Mouse (Mus musculus) forebrain, embryonic 14.5 days (tissue): ENCODE results near the gene Galm. TPM values are rescaled to one million over a fixed set of nuclear protein-coding genes. Genes with fewer than 3 reads are reported as not detected.
"Not testable (repeated sequence)": the region's sequence is repeated elsewhere in the genome, so short reads cannot be mapped to it uniquely, and the experiment has no call there.

Source experiments
- ATAC-seq: fragments of 200-750 bp; cut with Nextera tagmentation; 2 replicates; pipeline ENCODE4 v1.8.0; 2017; ENCODE audit warnings: mild to moderate bottlenecking, moderate library complexity
- DNase-seq: peaks from one replicate; pipeline ENCODE4 v3.0.0-alpha.2; 2015; ENCODE audit warnings: low spot score
- H3K27ac ChIP-seq: fragments of 300-500 bp; sonication (generic); 2 replicates; pipeline ENCODE4 v1.5.1; 2014; ENCODE audit warnings: low read depth, mild to moderate bottlenecking, control low read depth, low read length, moderate library complexity
- H3K27me3 ChIP-seq: fragments of 300-500 bp; sonication (generic); replicated peaks from 2 replicates; pipeline ENCODE4 v1.6.1; 2014; ENCODE audit warnings: low read length, control low read depth, mixed read lengths; ENCODE audit not compliant: control insufficient read depth, insufficient read depth
- H3K36me3 ChIP-seq: fragments of 300-500 bp; sonication (generic); 2 replicates; pipeline ENCODE4 v1.6.1; 2014; ENCODE audit warnings: low read length, control low read depth; ENCODE audit not compliant: control insufficient read depth, insufficient read depth
- H3K4me1 ChIP-seq: fragments of 300-500 bp; sonication (generic); 2 replicates; pipeline ENCODE4 v1.6.1; 2014; ENCODE audit warnings: antibody characterized with exemption, low read length, control low read depth; ENCODE audit not compliant: control insufficient read depth, insufficient read depth
- H3K4me2 ChIP-seq: fragments of 300-500 bp; sonication (generic); 2 replicates; pipeline ENCODE4 v1.6.1; 2014; ENCODE audit warnings: mild to moderate bottlenecking, control low read depth, low read length
- H3K4me3 ChIP-seq: fragments of 300-500 bp; sonication (generic); 2 replicates; pipeline ENCODE4 v1.5.1; 2014; ENCODE audit warnings: low read depth, low read length, control low read depth
- H3K9ac ChIP-seq: fragments of 300-500 bp; sonication (generic); 2 replicates; pipeline ENCODE4 v1.6.1; 2014; ENCODE audit warnings: mild to moderate bottlenecking, low read length, control low read depth, moderate library complexity
- H3K9me3 ChIP-seq: fragments of 300-500 bp; sonication (generic); replicated peaks from 2 replicates; pipeline ENCODE4 v1.6.1; 2016; ENCODE audit warnings: low read length, control low read depth, mixed read lengths; ENCODE audit not compliant: control insufficient read depth
- WGBS: fragments of 180-500 bp; shearing (Covaris S2); extraction: QIAGEN DNeasy Blood & Tissue Kit; methylation state at CpG from one replicate; pipeline ENCODE4 v1.1.7; 2014; 5-methylcytosine and 5-hydroxymethylcytosine counted together
- polyA plus RNA-seq: library from polyadenylated mRNA; unstranded; fragments of >200 nt; fragmentation: Nextera tagmentation; extraction: Ambion mirVana; gene quantifications from 2 replicates; pipeline ENCODE4 v1.2.1, GENCODE M21; 2014

The Galm gene
- polyA plus RNA-seq, 1 experiment from 2014 or later, result 3.5 TPM

- H3K27me3 ChIP-seq, H3K36me3 ChIP-seq, H3K9me3 ChIP-seq, H3K4me1 ChIP-seq, DNase-seq, H3K27ac ChIP-seq: not testable (repeated sequence)
- 0 out of 2 replicates have a peak, but pooled peaks have one; percentile 4 for ATAC-seq
- Histone ChIP-seq H3K9ac (peak overlapping the region; percentile 72), H3K4me2 (peak overlapping the region; percentile 69), H3K4me3 (peak overlapping the region; percentile 56)
- WGBS, result 50% methylated on average over 4 of the region's 5 CpGs
These were observed 97.9 kb downstream of the Galm start for GRCm38 (mm10) chr17:80225142-80225541.

GRCm38 (mm10) chr17:80229396-80229795 is 102.1 kb downstream of the Galm start:
- Histone ChIP-seq H3K4me2 (no peak overlapping the region), H3K27me3 (no peaks in the 10 kb centered on the region), H3K4me1 (peaks cover 3% of the 10 kb centered on the region; the same call in 1 of the 2 replicates), H3K27ac (no peak overlapping the region), H3K9ac (no peak overlapping the region), H3K36me3 (peaks cover 9% of the 10 kb centered on the region; the same call in 1 of the 2 replicates), H3K9me3 (no peaks in the 10 kb centered on the region), H3K4me3 (no peak overlapping the region)
- ATAC-seq (no peak), DNase-seq (peak; percentile 33)
- 86% methylated on average over 2 of the region's 2 CpGs for WGBS

DNA sequence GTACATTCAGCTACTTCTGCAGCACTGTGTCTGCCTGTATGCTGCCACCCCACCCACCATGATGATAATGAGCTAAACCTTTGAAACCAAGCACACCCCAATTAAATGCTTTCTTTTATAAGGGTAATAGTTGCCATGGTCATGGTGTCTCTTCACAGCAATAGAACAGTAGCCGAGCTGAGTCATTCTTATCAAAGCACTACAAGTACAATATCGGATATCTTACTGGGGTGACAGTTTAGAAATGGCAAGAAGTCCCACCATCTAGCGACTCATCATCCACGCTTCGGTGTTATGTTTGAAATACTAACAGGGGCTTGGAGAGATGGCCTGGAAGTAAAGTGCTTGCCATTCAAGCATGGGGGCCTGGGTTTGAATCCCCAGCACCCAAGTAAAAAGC is 106.6 kb downstream of the Galm start:
- Histone ChIP-seq H3K4me1 (no peaks in the 10 kb centered on the region), H3K27ac (no peak overlapping the region), H3K4me2 (no peak overlapping the region), H3K9me3 (no peaks in the 10 kb centered on the region), H3K4me3 (no peak overlapping the region), H3K36me3 (peaks cover 20% of the 10 kb centered on the region), H3K27me3 (no peaks in the 10 kb centered on the region), H3K9ac (no peak overlapping the region)
- DNase-seq, result no peak
- WGBS, result 87% methylated on average over 5 of the region's 5 CpGs
- no peak for ATAC-seq

DNA sequence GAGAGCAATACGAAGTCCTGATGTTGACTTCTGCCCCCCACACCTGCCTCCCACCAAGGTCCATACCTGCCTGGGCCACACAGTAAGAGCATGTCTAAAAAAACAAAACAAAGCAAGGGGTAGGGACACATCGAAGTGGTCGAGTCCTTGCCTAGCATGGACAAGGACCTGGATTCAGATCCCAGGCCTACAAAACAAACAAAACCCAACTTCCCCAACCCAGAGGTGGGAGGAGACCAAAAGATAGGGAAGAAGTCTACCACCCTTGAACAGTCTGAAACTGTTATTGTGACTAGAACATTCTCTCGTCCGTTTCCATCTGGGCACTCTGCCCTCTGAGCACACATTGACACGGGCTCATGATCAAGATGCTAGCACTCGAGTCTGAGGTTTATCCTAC is 107.1 kb downstream of the Galm start:
- 91% methylated on average over 7 of the region's 7 CpGs for WGBS

More for the DNA sequence above, 107.1 kb downstream of the Galm start:
- Histone ChIP-seq H3K27me3 (no peaks in the 10 kb centered on the region), H3K4me2 (no peak overlapping the region), H3K9me3 (no peaks in the 10 kb centered on the region), H3K27ac (no peak overlapping the region), H3K36me3 (peaks cover 24% of the 10 kb centered on the region), H3K4me1 (no peaks in the 10 kb centered on the region), H3K4me3 (no peak overlapping the region), H3K9ac (no peak overlapping the region)
- ATAC-seq, result no peak
- no peak for DNase-seq

Other genes starting within 250 kb of the Galm start
- 28.2 and 35.2 TPM in 2 replicates for gene Atl2, start 231.3 kb upstream of the Galm start, polyA plus RNA-seq
- gene Hnrnpll, start 65.1 kb upstream of the Galm start, polyA plus RNA-seq, result 75.5 and 86.8 TPM in 2 replicates
- 664 and 688 TPM in 2 replicates for gene Srsf7, start 79.8 kb downstream of the Galm start, polyA plus RNA-seq
- 0.11 and 0.15 TPM in 2 replicates for gene Ttc39d, start 80.0 kb downstream of the Galm start, polyA plus RNA-seq
- 30.1 and 34.4 TPM in 2 replicates for gene Gemin6, start 97.0 kb downstream of the Galm start, polyA plus RNA-seq
- gene Morn2, start 162.7 kb downstream of the Galm start, polyA plus RNA-seq, result 42.7 and 52.7 TPM in 2 replicates
- gene Dhx57, start 163.0 kb downstream of the Galm start, polyA plus RNA-seq, result 36.1 and 42.0 TPM in 2 replicates
- gene Arhgef33, start 179.9 kb downstream of the Galm start, polyA plus RNA-seq, result 0.66 and 0.88 TPM in 2 replicates
- gene Gm10190, start 246.1 kb downstream of the Galm start, polyA plus RNA-seq, result 1.8 and 2.1 TPM in 2 replicates